Mouse (Mus musculus) cerebellum, postnatal 4 days (tissue): ENCODE measurements around the gene Ror1.

Experiments
- DNase-seq, 2 experiments: peaks; one replicate each; pipeline ENCODE4 v3.0.0; 2022; ENCODE audit warnings: low spot score in 2 of 2, mixed read lengths in 1 of 2

Gene Ror1

GRCm38 (mm10) chr4:100095685-100096595, at the start of gene Ror1:
Gene Ror1 (plus strand): TSS chr4:100095791.
- DNase-seq, result peak; percentile 94 to 97

- DNase-seq, result no peak
Measured at GRCm38 (mm10) chr4:100047066-100047465, 48.5 kb upstream of the Ror1 start.

- no peak for DNase-seq
Measured at GRCm38 (mm10) chr4:100048351-100048950, 47.1 kb upstream of the Ror1 start.

- DNase-seq, result no peak
Measured at GRCm38 (mm10) chr4:100051767-100052166, 43.8 kb upstream of the Ror1 start.

- DNase-seq, result no peak
Measured at GRCm38 (mm10) chr4:100052258-100052657, 43.3 kb upstream of the Ror1 start.

- no peak for DNase-seq
Measured at GRCm38 (mm10) chr4:100056046-100056445, 39.5 kb upstream of the Ror1 start.

GRCm38 (mm10) chr4:100056446-100056845, 39.1 kb upstream of the Ror1 start:
- DNase-seq, result no peak

- no peak for DNase-seq
Measured at GRCm38 (mm10) chr4:100057381-100057780, 38.2 kb upstream of the Ror1 start.

GRCm38 (mm10) chr4:100058631-100059030, 37.0 kb upstream of the Ror1 start:
- no peak for DNase-seq

GRCm38 (mm10) chr4:100059811-100060210, 35.8 kb upstream of the Ror1 start:
- no peak for DNase-seq

- no peak for DNase-seq
Measured at GRCm38 (mm10) chr4:100061396-100062066, 34.1 kb upstream of the Ror1 start.

- no peak for DNase-seq
Measured at GRCm38 (mm10) chr4:100065686-100066085, 29.9 kb upstream of the Ror1 start.

- DNase-seq, result no peak
Measured at GRCm38 (mm10) chr4:100070101-100070500, 25.5 kb upstream of the Ror1 start.

GRCm38 (mm10) chr4:100096596-100097181, 1.1 kb downstream of the Ror1 start:
- DNase-seq, result peak in 1 of 2 experiments; percentile 18

GRCm38 (mm10) chr4:100097364-100097979, 1.9 kb downstream of the Ror1 start:
- DNase-seq, result no peak

- DNase-seq, result no peak
Measured at GRCm38 (mm10) chr4:100101066-100101820, 5.7 kb downstream of the Ror1 start.

- DNase-seq, result no peak
Measured at GRCm38 (mm10) chr4:100101844-100102243, 6.3 kb downstream of the Ror1 start.

GRCm38 (mm10) chr4:100104241-100104640, 8.7 kb downstream of the Ror1 start:
- no peak for DNase-seq

GRCm38 (mm10) chr4:100107593-100107992, 12.0 kb downstream of the Ror1 start:
- DNase-seq, result no peak

- no peak for DNase-seq
Measured at GRCm38 (mm10) chr4:100108551-100108950, 13.0 kb downstream of the Ror1 start.

- DNase-seq, result no peak
Measured at GRCm38 (mm10) chr4:100114148-100114547, 18.6 kb downstream of the Ror1 start.
